Mouse (Mus musculus): ENCODE results near the gene Ltbp3. TPM values are rescaled to one million over a fixed set of nuclear protein-coding genes. Genes with fewer than 3 reads are reported as not detected.
A peak's percentile ranks its signal among the peaks of the same experiment; 100 is the strongest.

Gene Ltbp3
- total RNA-seq (2014; rRNA removed; ENCODE audit: low replicate concordance) (60.0 and 73.4 TPM in 2 replicates), polyA plus RNA-seq (2015; fragmentation: Nextera tagmentation; extraction: Ambion mirVana) (15.4 and 16.3 TPM in 2 replicates)

DNA sequence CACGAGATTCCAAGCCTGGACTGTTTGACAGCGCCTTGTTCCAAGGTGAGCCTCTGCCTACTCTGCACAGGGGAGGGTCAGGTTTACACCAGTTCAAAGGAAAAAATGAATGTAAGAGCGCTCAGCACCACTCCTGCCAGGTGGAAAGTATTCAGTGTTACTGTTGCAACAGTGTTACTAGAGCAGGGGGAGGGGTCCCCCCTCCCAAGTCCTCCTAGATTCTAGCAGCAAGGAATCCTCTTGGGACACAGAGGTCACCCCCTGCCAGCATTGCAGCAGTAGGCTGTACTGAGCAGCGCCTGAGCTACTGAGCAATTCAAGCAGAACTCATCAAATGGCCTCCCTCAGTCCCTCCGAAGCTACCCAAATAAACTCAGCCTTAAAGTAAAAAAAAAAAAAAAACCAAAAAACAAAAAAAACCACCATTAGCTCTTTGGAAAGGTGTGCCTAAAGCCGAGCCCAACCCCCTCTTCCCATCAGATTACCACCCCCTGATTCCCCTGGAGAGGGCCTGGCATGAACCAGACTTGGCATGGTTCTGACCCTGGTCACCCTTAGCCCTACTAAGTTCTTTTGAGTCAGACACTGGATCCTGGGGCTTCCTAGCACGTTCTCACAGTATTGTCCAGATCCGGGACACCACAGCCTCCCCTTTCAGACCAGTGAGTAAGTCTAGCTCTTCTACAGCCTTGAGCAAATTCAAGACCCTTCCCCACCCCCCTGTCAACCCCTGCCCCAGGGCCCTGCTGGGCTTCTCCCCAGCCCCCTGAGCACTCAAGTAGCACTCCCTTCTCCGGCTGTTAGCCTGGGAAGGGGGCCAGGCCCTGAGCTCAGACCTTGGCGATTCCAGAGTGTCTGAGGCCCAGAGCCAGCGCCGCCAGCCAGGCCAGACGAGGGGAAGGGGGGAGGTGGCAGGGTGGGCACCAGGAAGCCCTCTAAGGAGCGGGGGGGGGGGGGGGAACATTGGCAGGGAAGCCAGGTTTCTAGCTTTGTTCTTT is at the start of gene Ltbp3:
TSS of gene Ltbp3 (plus strand) at position 585 of the 998 bp plus-strand sequence.
- DNase-seq (ENCODE audit: low spot score), result peak; percentile 81
- TF ChIP-seq CTCF (IDR thresholded peaks at IDR 0.05; ENCODE audit: low read depth) (no peak), EP300 (IDR thresholded peaks at IDR 0.05; ENCODE audit: low read depth) (no peak)
- Histone ChIP-seq H3K9me3 (replicated peaks; ENCODE audit: control insufficient read depth, low read length) (no peaks in the 10 kb centered on the region), H3K4me1 (ENCODE audit: control insufficient read depth, insufficient read depth) (peaks cover 12% of the 10 kb centered on the region), H3K9ac (replicated peaks; ENCODE audit: low read depth, low read length) (peak within 1 kb of the TSS; percentile 92), H3K27me3 (ENCODE audit: control insufficient read depth, insufficient read depth, low read length) (0 out of 2 replicates have a peak, but pooled peaks cover 9% of the 10 kb centered on the region), H3K27ac (ENCODE audit: low read depth) (peak within 1 kb of the TSS; percentile 89), H3K4me3 (ENCODE audit: low read depth, low read length) (peak within 1 kb of the TSS; percentile 78), H3K36me3 (replicated peaks; ENCODE audit: control insufficient read depth, insufficient read depth, low read length) (no peaks in the 10 kb centered on the region), H3K4me2 (ENCODE audit: low read depth, low read length) (peak within 1 kb of the TSS; percentile 99)
- WGBS, result 38% methylated on average over 11 of the region's 14 CpGs
- ATAC-seq (ENCODE audit: insufficient read depth, low read depth), result peak; percentile 50

DNA sequence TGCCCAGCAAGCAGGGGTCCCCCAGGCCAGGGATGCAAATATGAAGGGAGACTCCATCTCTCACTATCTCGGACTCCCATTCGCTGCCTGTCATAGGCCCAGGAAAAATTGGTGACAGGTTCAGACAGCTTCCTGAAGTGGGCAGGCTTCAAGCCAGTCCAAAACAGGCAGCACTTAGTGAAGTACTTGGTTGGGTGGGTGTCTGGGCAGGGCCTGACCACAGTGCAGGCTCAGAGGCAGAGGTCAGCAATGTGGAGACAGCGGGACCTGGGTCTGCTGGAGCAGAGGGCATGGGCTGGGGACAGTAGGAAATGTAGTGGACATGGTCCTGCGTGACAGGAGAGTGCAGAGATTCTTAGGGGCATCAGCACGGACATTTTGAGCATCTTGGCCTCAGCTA is 49.1 kb upstream of the Ltbp3 start:
- TF ChIP-seq EP300 (IDR thresholded peaks at IDR 0.05; ENCODE audit: low read depth) (no peak), CTCF (IDR thresholded peaks at IDR 0.05; ENCODE audit: low read depth) (no peak)
- H3K9ac ChIP-seq (replicated peaks; ENCODE audit: low read depth, low read length), result peak overlapping the region; percentile 77
- peak overlapping the region; percentile 94 for H3K27ac ChIP-seq (ENCODE audit: low read depth)
- no peaks in the 10 kb centered on the region for H3K27me3 ChIP-seq (ENCODE audit: control insufficient read depth, insufficient read depth, low read length)
- H3K36me3 ChIP-seq (replicated peaks; ENCODE audit: control insufficient read depth, insufficient read depth, low read length), result peaks cover 46% of the 10 kb centered on the region
- DNase-seq (ENCODE audit: low spot score) (no peak), ATAC-seq (ENCODE audit: insufficient read depth, low read depth) (no peak)
- peak overlapping the region; percentile 95 for H3K4me2 ChIP-seq (ENCODE audit: low read depth, low read length)
- H3K4me3 ChIP-seq (ENCODE audit: low read depth, low read length), result peak overlapping the region; percentile 82
- 52% methylated on average over 5 of the region's 5 CpGs for WGBS
- H3K9me3 ChIP-seq (replicated peaks; ENCODE audit: control insufficient read depth, low read length), result no peaks in the 10 kb centered on the region
- peaks cover 18% of the 10 kb centered on the region for H3K4me1 ChIP-seq (ENCODE audit: control insufficient read depth, insufficient read depth)

DNA sequence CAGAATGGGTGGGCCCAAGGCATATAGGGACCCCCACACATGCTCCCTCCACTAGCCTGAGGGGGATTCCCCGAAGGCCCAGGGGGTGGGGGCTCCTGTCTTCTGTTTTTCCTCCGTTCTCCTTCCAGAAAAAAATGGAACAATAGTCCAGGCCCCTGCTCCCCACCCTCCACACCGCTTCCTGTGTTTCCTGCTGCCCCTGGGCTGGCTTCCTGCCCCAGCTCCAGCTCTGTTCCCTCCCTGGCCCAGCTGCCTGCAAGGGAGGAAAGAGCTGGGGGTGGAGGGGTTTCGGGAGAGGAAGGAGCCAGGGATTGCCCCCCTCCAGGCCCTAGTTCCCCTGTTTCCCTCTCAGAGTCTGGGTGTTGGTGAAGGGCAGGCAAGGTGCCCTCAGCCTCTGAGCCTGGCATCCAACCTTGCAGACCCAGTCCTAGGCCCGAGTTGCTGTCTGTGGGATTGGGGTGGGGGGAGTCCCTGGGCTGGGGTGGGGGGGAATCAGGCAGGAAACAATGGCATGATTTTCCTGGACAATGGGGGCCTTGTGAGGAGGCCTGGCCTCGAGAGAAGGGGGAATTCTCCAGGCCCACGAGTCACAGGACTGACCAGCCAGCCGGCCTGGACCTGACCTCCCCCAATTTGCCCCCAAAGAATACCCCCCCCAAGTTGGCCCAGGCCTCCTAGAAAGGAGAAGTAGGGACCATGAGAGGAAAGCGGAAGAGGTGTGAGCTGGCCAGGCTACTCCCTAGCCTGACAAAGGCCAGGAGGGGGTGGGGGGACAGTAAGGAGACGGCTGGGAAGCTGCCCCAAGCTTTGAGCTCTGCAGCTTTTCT is 48.4 kb upstream of the Ltbp3 start:
- Histone ChIP-seq H3K9me3 (replicated peaks; ENCODE audit: control insufficient read depth, low read length) (no peaks in the 10 kb centered on the region), H3K27ac (ENCODE audit: low read depth) (peak overlapping the region; percentile 94), H3K9ac (replicated peaks; ENCODE audit: low read depth, low read length) (peak overlapping the region; percentile 77), H3K4me3 (ENCODE audit: low read depth, low read length) (peak overlapping the region; percentile 82), H3K4me1 (ENCODE audit: control insufficient read depth, insufficient read depth) (peaks cover 18% of the 10 kb centered on the region), H3K4me2 (ENCODE audit: low read depth, low read length) (peak overlapping the region; percentile 95), H3K36me3 (replicated peaks; ENCODE audit: control insufficient read depth, insufficient read depth, low read length) (peaks cover 50% of the 10 kb centered on the region), H3K27me3 (ENCODE audit: control insufficient read depth, insufficient read depth, low read length) (no peaks in the 10 kb centered on the region)
- 58% methylated on average over 10 of the region's 10 CpGs for WGBS
- peak; percentile 83 for DNase-seq (ENCODE audit: low spot score)
- TF ChIP-seq CTCF (IDR thresholded peaks at IDR 0.05; ENCODE audit: low read depth) (no peak), EP300 (IDR thresholded peaks at IDR 0.05; ENCODE audit: low read depth) (peak; percentile 86; the same call in 1 of the 2 replicates)
- ATAC-seq (ENCODE audit: insufficient read depth, low read depth), result peak; percentile 9; the same call in 1 of the 2 replicates

DNA sequence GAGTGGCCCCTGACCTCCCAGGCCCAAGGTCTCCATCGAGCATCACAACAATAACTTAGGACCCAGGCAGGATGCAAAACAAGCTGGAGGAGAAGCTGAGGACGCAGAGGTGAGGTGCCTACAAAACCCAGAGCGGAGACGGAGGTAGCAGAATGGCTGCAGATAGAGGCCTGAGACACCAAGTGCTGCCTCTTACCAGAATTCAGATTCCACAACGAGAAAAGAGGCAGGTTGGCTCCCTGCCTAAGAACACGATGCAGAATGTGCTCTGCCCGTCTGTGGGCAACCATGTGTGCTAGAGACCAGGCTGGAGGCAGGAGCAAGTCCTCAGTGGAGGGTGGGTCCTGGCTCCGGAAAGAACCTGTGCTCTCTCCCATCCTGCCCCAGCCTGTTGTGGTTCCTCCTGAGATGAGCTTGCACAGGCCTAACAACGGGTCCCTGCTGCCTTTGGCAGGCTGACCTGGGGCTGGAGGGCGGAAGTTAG is 47.7 kb upstream of the Ltbp3 start:
- H3K4me2 ChIP-seq (ENCODE audit: low read depth, low read length), result peak overlapping the region; percentile 95
- no peaks in the 10 kb centered on the region for H3K9me3 ChIP-seq (replicated peaks; ENCODE audit: control insufficient read depth, low read length)
- H3K27ac ChIP-seq (ENCODE audit: low read depth), result peak overlapping the region; percentile 94
- peaks cover 14% of the 10 kb centered on the region; the same call in 1 of the 2 replicates for H3K4me1 ChIP-seq (ENCODE audit: control insufficient read depth, insufficient read depth)
- ATAC-seq (ENCODE audit: insufficient read depth, low read depth) (no peak), DNase-seq (ENCODE audit: low spot score) (no peak)
- H3K36me3 ChIP-seq (replicated peaks; ENCODE audit: control insufficient read depth, insufficient read depth, low read length), result peaks cover 57% of the 10 kb centered on the region
- H3K9ac ChIP-seq (replicated peaks; ENCODE audit: low read depth, low read length), result peak overlapping the region; percentile 77; the same call in 1 of the 2 replicates
- peak overlapping the region; percentile 82 for H3K4me3 ChIP-seq (ENCODE audit: low read depth, low read length)
- H3K27me3 ChIP-seq (ENCODE audit: control insufficient read depth, insufficient read depth, low read length), result no peaks in the 10 kb centered on the region
- TF ChIP-seq EP300 (IDR thresholded peaks at IDR 0.05; ENCODE audit: low read depth) (no peak), CTCF (IDR thresholded peaks at IDR 0.05; ENCODE audit: low read depth) (no peak)
- 46% methylated on average over 10 of the region's 10 CpGs for WGBS

DNA sequence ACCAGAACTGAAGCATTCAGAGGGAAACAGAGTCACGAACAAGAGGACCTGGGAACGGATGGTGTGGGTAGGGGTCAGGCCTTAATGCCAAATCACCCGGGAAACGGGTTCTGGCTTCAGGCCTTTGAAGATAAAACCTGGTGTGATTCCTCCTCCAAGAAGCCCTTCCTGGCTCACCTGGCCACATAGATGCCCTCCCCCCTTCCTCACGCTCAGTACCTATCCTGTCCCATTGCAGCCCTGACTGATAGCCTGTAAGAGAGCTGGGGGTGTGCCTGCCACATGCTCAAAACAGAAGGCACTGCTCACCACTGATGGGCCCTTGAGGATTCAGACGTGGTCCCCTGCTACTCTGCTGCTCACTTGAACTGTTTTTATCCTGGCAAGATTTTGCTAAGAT is 46.9 kb upstream of the Ltbp3 start:
- 0 out of 2 replicates have a peak overlapping the region, but pooled peaks have one; percentile 82 for H3K4me3 ChIP-seq (ENCODE audit: low read depth, low read length)
- H3K4me2 ChIP-seq (ENCODE audit: low read depth, low read length), result peak overlapping the region; percentile 95
- H3K9ac ChIP-seq (replicated peaks; ENCODE audit: low read depth, low read length), result no peak overlapping the region
- no peak for ATAC-seq (ENCODE audit: insufficient read depth, low read depth)
- DNase-seq (ENCODE audit: low spot score), result no peak
- TF ChIP-seq CTCF (IDR thresholded peaks at IDR 0.05; ENCODE audit: low read depth), result no peak
- no peak for TF ChIP-seq EP300 (IDR thresholded peaks at IDR 0.05; ENCODE audit: low read depth)
- peaks cover 65% of the 10 kb centered on the region for H3K36me3 ChIP-seq (replicated peaks; ENCODE audit: control insufficient read depth, insufficient read depth, low read length)
- WGBS, result 75% methylated on average over 6 of the region's 6 CpGs
- no peaks in the 10 kb centered on the region for H3K9me3 ChIP-seq (replicated peaks; ENCODE audit: control insufficient read depth, low read length)
- peaks cover 14% of the 10 kb centered on the region; the same call in 1 of the 2 replicates for H3K4me1 ChIP-seq (ENCODE audit: control insufficient read depth, insufficient read depth)
- peak overlapping the region; percentile 94; the same call in 1 of the 2 replicates for H3K27ac ChIP-seq (ENCODE audit: low read depth)
- H3K27me3 ChIP-seq (ENCODE audit: control insufficient read depth, insufficient read depth, low read length), result no peaks in the 10 kb centered on the region

Data from heart, postnatal 0 days (tissue).